Mouse (Mus musculus) MEL (cell line): ENCODE measurements at regions not wholly inside any gene's neighbourhood (a gene's known extent, or its start where the extent isn't known, plus 50 kb on each side); places are given as distances from the start of the nearest gene placed in this dataset.

Experiments used
- DNase-seq: peaks from one replicate; pipeline ENCODE4 v3.0.0; 2011; ENCODE audit warnings: low read depth, low spot score
- H3K27ac ChIP-seq: 2 replicates; pipeline ENCODE4 v1.5.1; 2012; ENCODE audit warnings: low read depth, mild to moderate bottlenecking, control low read depth, low read length, moderate library complexity; ENCODE audit not compliant: control insufficient read depth
- H3K27me3 ChIP-seq, 2 experiments: fragments of 150-350 bp in 1 of 2; sonication (generic) in 1 of 2; 2 replicates each; pipeline ENCODE4 v1.6.1; 2012; ENCODE audit warnings: low read length in 2 of 2, mild to moderate bottlenecking in 2 of 2, improper control_type of control experiment in 1 of 2, moderate library complexity in 1 of 2; ENCODE audit not compliant: insufficient read depth in 2 of 2, control insufficient read depth in 1 of 2
- H3K36me3 ChIP-seq, 2 experiments: 2 replicates each; pipeline ENCODE4 v1.6.1; 2012 to 2014; ENCODE audit warnings: low read length in 2 of 2, improper control_type of control experiment in 1 of 2, inconsistent platforms in 1 of 2, mild to moderate bottlenecking in 1 of 2; ENCODE audit not compliant: insufficient read depth in 2 of 2, control insufficient read depth in 1 of 2
- H3K4me1 ChIP-seq, 2 experiments: fragments of 150-350 bp in 1 of 2; sonication (generic) in 1 of 2; 2 replicates each; pipeline ENCODE4 v1.6.1; 2012; ENCODE audit warnings: low read length in 2 of 2, improper control_type of control experiment in 1 of 2, mild to moderate bottlenecking in 1 of 2; ENCODE audit not compliant: insufficient read depth in 2 of 2, control insufficient read depth in 1 of 2
- H3K4me3 ChIP-seq, 2 experiments: fragments of 150-350 bp in 1 of 2; sonication (generic) in 1 of 2; 2 replicates each; pipeline ENCODE4 v1.5.1; 2012; ENCODE audit warnings: low read depth in 2 of 2, low read length in 2 of 2, mild to moderate bottlenecking in 2 of 2, moderate library complexity in 2 of 2, control low read depth in 1 of 2, improper control_type of control experiment in 1 of 2; ENCODE audit not compliant: control insufficient read depth in 1 of 2, insufficient read depth in 1 of 2
- H3K79me2 ChIP-seq: 2 replicates; pipeline ENCODE4 v1.6.1; 2012; ENCODE audit warnings: mild to moderate bottlenecking, low read length, moderate library complexity; ENCODE audit not compliant: control insufficient read depth, poor library complexity, insufficient read depth
- H3K9ac ChIP-seq: 2 replicates; pipeline ENCODE4 v1.6.1; 2012; ENCODE audit warnings: low read depth, mild to moderate bottlenecking, control low read depth, low read length, moderate library complexity; ENCODE audit not compliant: control insufficient read depth, poor library complexity, severe bottlenecking
- H3K9me3 ChIP-seq: fragments of 150-350 bp; sonication (generic); replicated peaks from 2 replicates; pipeline ENCODE4 v1.6.1; 2012; ENCODE audit warnings: mild to moderate bottlenecking, low read length, improper control_type of control experiment, moderate library complexity; ENCODE audit not compliant: insufficient read depth
- BHLHE40 ChIP-seq: IDR thresholded peaks from 2 replicates; pipeline ENCODE4 v1.6.1; 2012; ENCODE audit warnings: low read depth, mild to moderate bottlenecking, inconsistent platforms, low read length, improper control_type of control experiment, borderline replicate concordance
- CHD2 ChIP-seq: IDR thresholded peaks from 2 replicates; pipeline ENCODE4 v1.6.1; 2011; ENCODE audit warnings: low read length, improper control_type of control experiment
- CTCF ChIP-seq, 3 experiments: IDR thresholded peaks in 2 of 3; conservative IDR thresholded peaks in 1 of 3; 2 replicates each; pipeline ENCODE4 v1.5.1; 2011 to 2012; ENCODE audit warnings: low read length in 3 of 3, low read depth in 2 of 3, mild to moderate bottlenecking in 2 of 3, improper control_type of control experiment in 1 of 3, inconsistent platforms in 1 of 3, mixed read lengths in 1 of 3, moderate library complexity in 1 of 3; ENCODE audit not compliant: control insufficient read depth in 1 of 3, insufficient read depth in 1 of 3, poor library complexity in 1 of 3, severe bottlenecking in 1 of 3
- E2F4 ChIP-seq: IDR thresholded peaks from 2 replicates; pipeline ENCODE4 v1.6.1; 2011; ENCODE audit warnings: low read depth, low read length, improper control_type of control experiment, borderline replicate concordance
- EP300 ChIP-seq, 2 experiments: IDR thresholded peaks; 2 replicates each; pipeline ENCODE4 v1.6.1; 2011; ENCODE audit warnings: improper control_type of control experiment in 2 of 2, low read length in 2 of 2, low read depth in 1 of 2, mild to moderate bottlenecking in 1 of 2
- ETS1 ChIP-seq: IDR thresholded peaks from 2 replicates; pipeline ENCODE4 v1.6.1; 2012; ENCODE audit warnings: low read depth, mild to moderate bottlenecking, inconsistent platforms, low read length, improper control_type of control experiment, moderate library complexity
- GABPA ChIP-seq: IDR thresholded peaks from 2 replicates; pipeline ENCODE4 v1.6.1; 2012; ENCODE audit warnings: low read depth, mild to moderate bottlenecking, inconsistent platforms, low read length, improper control_type of control experiment, moderate library complexity
- HCFC1 ChIP-seq: IDR thresholded peaks from 2 replicates; pipeline ENCODE4 v1.6.1; 2012; ENCODE audit warnings: low read depth, mild to moderate bottlenecking, inconsistent platforms, low read length, improper control_type of control experiment, moderate library complexity
- KAT2A ChIP-seq: conservative IDR thresholded peaks from 2 replicates; pipeline ENCODE4 v1.6.1; 2012; ENCODE audit warnings: low read depth, low read length, improper control_type of control experiment, inconsistent platforms
- MAX ChIP-seq: IDR thresholded peaks from 2 replicates; pipeline ENCODE4 v1.6.1; 2011; ENCODE audit warnings: low read length, improper control_type of control experiment
- MEF2A ChIP-seq: IDR thresholded peaks from 2 replicates; pipeline ENCODE4 v1.6.1; 2014; ENCODE audit warnings: low read depth, mild to moderate bottlenecking, inconsistent platforms, low read length, improper control_type of control experiment; ENCODE audit not compliant: poor library complexity, insufficient replicate concordance, severe bottlenecking; ENCODE audit errors: extremely low read depth
- NELFE ChIP-seq: IDR thresholded peaks from 2 replicates; pipeline ENCODE4 v1.6.1; 2011; ENCODE audit warnings: low read depth, low read length, improper control_type of control experiment
- POLR2AphosphoS5 ChIP-seq: IDR thresholded peaks from 2 replicates; pipeline ENCODE4 v1.6.1; 2012; ENCODE audit warnings: low read depth, borderline replicate concordance, mild to moderate bottlenecking, inconsistent platforms, low read length, moderate library complexity, mixed read lengths
- RAD21 ChIP-seq: IDR thresholded peaks from 2 replicates; pipeline ENCODE4 v1.6.1; 2011; ENCODE audit warnings: mild to moderate bottlenecking, low read depth, low read length, improper control_type of control experiment
- RCOR1 ChIP-seq: IDR thresholded peaks from 2 replicates; pipeline ENCODE4 v1.6.1; 2012; ENCODE audit warnings: low read depth, mild to moderate bottlenecking, inconsistent platforms, low read length, improper control_type of control experiment
- SMC3 ChIP-seq: IDR thresholded peaks from 2 replicates; pipeline ENCODE4 v1.6.1; 2011; ENCODE audit warnings: low read depth, low read length, improper control_type of control experiment
- USF2 ChIP-seq, 2 experiments: IDR thresholded peaks; 2 replicates each; pipeline ENCODE4 v1.6.1; 2011 to 2012; ENCODE audit warnings: improper control_type of control experiment in 2 of 2, low read length in 2 of 2, borderline replicate concordance in 1 of 2, inconsistent platforms in 1 of 2, low read depth in 1 of 2, mild to moderate bottlenecking in 1 of 2; ENCODE audit not compliant: insufficient read depth in 1 of 2
- ZKSCAN1 ChIP-seq: IDR thresholded peaks from 2 replicates; pipeline ENCODE4 v1.6.1; 2012; ENCODE audit warnings: low read depth, mild to moderate bottlenecking, inconsistent platforms, low read length, improper control_type of control experiment, moderate library complexity

GRCm38 (mm10) chr2:117668137-117668536 lies 325.3 kb upstream of the Rasgrp1 start:
- Histone ChIP-seq H3K9ac (no peak overlapping the region), H3K4me1 (no peaks in the 10 kb centered on the region), H3K27me3 (no peaks in the 10 kb centered on the region), H3K27ac (no peak overlapping the region), H3K36me3 (no peaks in the 10 kb centered on the region), H3K4me3 (no peak overlapping the region), H3K9me3 (no peaks in the 10 kb centered on the region), H3K79me2 (no peaks in the 10 kb centered on the region)
- no peak for TF ChIP-seq USF2 (IDR thresholded peaks at IDR 0.05; ENCODE audit: borderline replicate concordance in 1 of 2, insufficient read depth in 1 of 2, low read depth in 1 of 2, low read length in 2 of 2)
- TF ChIP-seq RCOR1: no peak
- TF ChIP-seq NELFE: no peak
- DNase-seq: no peak

GRCm38 (mm10) chr2:117674877-117675276 lies 332.1 kb upstream of the Rasgrp1 start:
- Histone ChIP-seq H3K9me3 (no peaks in the 10 kb centered on the region), H3K79me2 (no peaks in the 10 kb centered on the region), H3K9ac (no peak overlapping the region), H3K4me1 (no peaks in the 10 kb centered on the region), H3K4me3 (no peak overlapping the region), H3K27ac (no peak overlapping the region), H3K27me3 (no peaks in the 10 kb centered on the region; a peak in 1 of 4 replicates), H3K36me3 (no peaks in the 10 kb centered on the region)
- no peak for TF ChIP-seq NELFE
- no peak for TF ChIP-seq HCFC1
- no peak for TF ChIP-seq E2F4
- TF ChIP-seq MAX: no peak
- TF ChIP-seq EP300 (IDR thresholded peaks at IDR 0.05; ENCODE audit: low read depth in 1 of 2, low read length in 2 of 2): no peak
- TF ChIP-seq CTCF (IDR thresholded peaks at IDR 0.05 in 2 of 3, conservative IDR thresholded peaks at IDR 0.05 in 1 of 3; ENCODE audit: control insufficient read depth in 1 of 3, insufficient read depth in 1 of 3, low read depth in 2 of 3, low read length in 3 of 3, poor library complexity in 1 of 3, severe bottlenecking in 1 of 3): no peak
- no peak for TF ChIP-seq BHLHE40
- TF ChIP-seq RAD21: no peak
- TF ChIP-seq CHD2: no peak
- TF ChIP-seq ZKSCAN1: no peak
- no peak for TF ChIP-seq POLR2AphosphoS5
- TF ChIP-seq KAT2A: no peak
- TF ChIP-seq MEF2A: no peak
- no peak for TF ChIP-seq SMC3
- no peak for TF ChIP-seq ETS1
- no peak for TF ChIP-seq GABPA
- no peak for DNase-seq
